Mouse (Mus musculus): ENCODE measurements around the gene Vmn2r71. TPM values are rescaled to one million over a fixed set of nuclear protein-coding genes. Genes with fewer than 3 reads are reported as not detected.

The Vmn2r71 gene
- not detected in 2 replicates for polyA plus RNA-seq (2015; fragmentation: Nextera tagmentation; extraction: Ambion mirVana)

- DNase-seq (ENCODE audit: low spot score): no peak
These were observed at the start of gene Vmn2r71 for GRCm38 (mm10) chr7:85562787-85563186. Vmn2r71 (plus strand) TSS chr7:85563087.

- DNase-seq (ENCODE audit: low spot score): no peak
These were observed 20.8 kb upstream of the Vmn2r71 start for GRCm38 (mm10) chr7:85542108-85542507.

- DNase-seq (ENCODE audit: low spot score): no peak
These were observed 19.8 kb upstream of the Vmn2r71 start for GRCm38 (mm10) chr7:85543118-85543517.

- DNase-seq (ENCODE audit: low spot score): no peak
These were observed 6.2 kb downstream of the Vmn2r71 start, which contains the start of gene Vmn2r70 for GRCm38 (mm10) chr7:85569092-85569491. Vmn2r70 (minus strand) TSS chr7:85569192.

Other genes starting within 250 kb of the Vmn2r71 start
- not detected in 2 replicates for gene Vmn2r69, start 147.2 kb upstream of the Vmn2r71 start, polyA plus RNA-seq (2015; fragmentation: Nextera tagmentation; extraction: Ambion mirVana)
- gene Vmn2r70, start 6.1 kb downstream of the Vmn2r71 start, polyA plus RNA-seq (2015; fragmentation: Nextera tagmentation; extraction: Ambion mirVana): not detected in 2 replicates
- gene Vmn2r72, start 192.0 kb downstream of the Vmn2r71 start, polyA plus RNA-seq (2015; fragmentation: Nextera tagmentation; extraction: Ambion mirVana): not detected in 2 replicates